Mouse (Mus musculus): ENCODE data around the gene Cytip.

DNA sequence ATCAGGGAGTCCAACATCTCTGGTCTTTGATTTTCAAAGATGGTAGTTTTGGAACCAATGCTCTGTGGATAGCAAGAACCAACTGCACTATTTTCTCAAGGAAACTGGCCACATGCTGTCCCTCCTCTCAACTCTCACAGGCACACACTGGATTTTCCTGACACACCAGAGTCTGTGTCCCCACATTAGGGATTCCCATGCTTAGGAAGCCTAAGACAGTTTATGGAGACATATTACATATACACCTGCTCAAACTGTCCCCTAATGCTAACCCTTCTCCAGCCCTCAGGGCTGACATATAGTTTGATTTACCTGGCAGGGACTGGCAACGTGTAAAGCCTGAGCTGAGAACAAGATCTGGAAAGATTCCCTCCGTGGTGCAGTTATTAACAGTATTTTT is 37.2 kb downstream of the Cytip start:
- no peak for TF ChIP-seq CTCF (IDR thresholded peaks at IDR 0.05; ENCODE audit: extremely low read depth, insufficient read depth, insufficient read length, insufficient replicate concordance)
- TF ChIP-seq POLR2A (IDR thresholded peaks at IDR 0.05; ENCODE audit: low read depth, low read length): no peak
